Mouse (Mus musculus) duodenum, adult 2 months (tissue): Measurements from ENCODE around the gene Pyroxd1. TPM values are rescaled to one million over a fixed set of nuclear protein-coding genes. Genes with fewer than 3 reads are reported as not detected.

ENCODE experiments used
- polyA plus RNA-seq: library from polyadenylated mRNA; depleted of rRNA; stranded (reverse); fragments of >200 nt; gene quantifications from 2 replicates; pipeline ENCODE4 v1.2.3, GENCODE M21; 2012; ENCODE audit warnings: low replicate concordance; rRNA removed

Pyroxd1 gene
- 3.1 and 4.6 TPM in 2 replicates for polyA plus RNA-seq

DNA sequence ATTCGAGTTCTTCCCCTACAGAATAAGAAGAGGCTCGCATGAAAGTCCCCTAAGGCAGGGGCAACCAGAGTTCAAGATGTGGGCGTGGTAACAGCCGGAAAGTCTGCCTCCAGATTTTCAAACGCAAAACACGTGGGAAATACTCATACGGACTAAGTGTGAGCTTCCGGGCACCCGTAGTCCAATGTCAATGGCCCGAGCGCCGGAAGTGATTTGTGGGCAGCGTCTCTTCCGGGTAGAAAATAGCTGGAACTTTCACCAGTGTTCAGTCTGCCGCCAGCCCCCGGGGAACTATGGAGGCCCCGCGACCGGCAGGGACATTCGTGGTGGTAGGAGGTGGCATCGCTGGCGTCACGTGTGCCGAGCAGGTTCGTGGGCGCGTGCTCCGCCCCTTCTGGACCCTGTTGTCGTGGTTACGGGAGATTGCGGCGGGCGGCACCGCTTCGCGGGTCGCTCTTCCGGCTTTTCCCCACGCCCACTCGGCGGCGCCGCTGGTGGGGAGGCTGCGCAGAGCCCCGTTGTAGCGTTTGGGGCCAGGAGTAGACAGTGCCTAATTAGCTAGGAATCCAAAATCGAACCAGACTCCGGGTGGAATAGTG, at the start of gene Pyroxd1:
Gene Pyroxd1, plus strand, starts transcription at position 215 of the 599 bp plus-strand sequence.

DNA sequence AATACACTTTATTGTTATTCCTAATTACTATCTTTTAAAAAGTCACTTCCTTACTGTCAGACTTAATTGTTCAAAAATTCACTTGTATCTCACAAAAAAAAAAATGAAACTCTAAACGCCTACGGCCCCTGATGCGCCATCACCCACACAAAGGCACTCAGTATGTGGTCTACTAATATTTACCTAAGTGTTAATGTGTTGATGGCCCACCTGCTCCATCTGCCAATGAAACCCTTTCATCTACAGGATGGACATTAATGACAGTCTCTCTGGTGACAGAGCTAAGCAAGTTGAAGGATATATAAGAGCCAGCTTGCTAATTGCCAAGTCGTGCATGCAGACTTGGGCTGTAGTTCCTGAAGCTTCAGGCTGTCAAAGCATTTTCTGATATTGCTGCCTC, 47.4 kb upstream of the Pyroxd1 start, which contains the start of gene Iapp:
Gene Iapp, plus strand, starts transcription at position 326 of the 400 bp plus-strand sequence.

DNA sequence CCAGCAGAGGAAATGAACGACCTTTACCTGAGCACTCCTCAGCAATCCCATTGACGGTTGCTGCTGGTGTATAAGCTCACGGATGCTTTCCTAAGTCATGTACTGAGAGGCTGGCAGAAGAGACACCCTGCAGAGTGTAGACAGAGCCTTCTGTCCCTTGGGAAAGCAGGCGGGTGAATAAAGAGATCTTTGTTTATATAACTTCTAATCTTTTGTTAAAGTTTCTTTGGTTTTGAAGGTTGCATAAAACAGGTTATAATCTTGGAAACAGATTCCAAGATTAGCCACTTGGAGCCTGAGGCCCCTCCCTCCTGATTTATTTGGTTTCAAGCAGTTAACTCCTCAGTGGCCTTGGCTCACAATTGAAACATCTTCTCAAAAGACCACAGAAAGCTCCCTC, 22.6 kb upstream of the Pyroxd1 start, which contains the start of gene Slco1a5:
Gene Slco1a5, minus strand, starts transcription at position 101 of the 400 bp plus-strand sequence.

DNA sequence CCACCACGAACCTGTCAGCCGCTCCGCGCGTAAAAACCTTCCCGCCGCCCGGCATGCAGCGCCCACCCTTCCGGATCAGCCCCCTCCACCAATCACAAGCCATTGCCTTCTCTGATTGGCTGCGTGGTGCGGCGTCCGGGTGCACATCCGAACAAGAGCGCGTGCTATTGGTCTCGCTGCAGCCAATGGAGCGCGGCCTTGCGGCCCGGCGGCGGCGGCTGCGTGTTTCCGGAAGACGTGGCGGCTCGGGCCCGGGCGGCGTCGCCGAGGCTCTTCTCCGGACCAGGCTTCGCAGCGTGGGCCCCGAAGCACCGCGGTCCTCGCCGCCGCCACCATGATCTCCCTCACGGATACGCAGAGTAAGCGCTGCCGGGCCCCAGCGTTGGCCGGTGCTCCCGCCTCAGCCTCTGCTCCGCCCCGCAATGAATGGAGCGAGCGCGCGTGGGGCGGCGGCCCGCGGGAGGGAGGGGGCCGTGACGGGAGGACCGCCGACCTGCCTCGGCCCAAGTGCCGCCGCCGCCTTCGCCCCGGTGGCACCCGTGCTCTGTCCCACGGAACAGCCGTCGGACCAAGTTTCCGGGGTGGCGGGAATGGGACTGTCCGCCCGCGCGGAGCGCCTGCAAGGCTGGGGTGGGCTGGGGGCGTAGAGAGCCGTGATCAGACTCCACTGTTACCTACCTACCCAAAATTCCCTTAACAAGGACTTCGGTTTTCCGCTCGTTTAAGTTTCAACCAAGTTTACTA, 41.7 kb downstream of the Pyroxd1 start, which contains the start of the genes Recql and Golt1b:
Gene Recql, minus strand, starts transcription at position 77 of the 744 bp plus-strand sequence.
Gene Golt1b, plus strand, starts transcription at position 211 of the 744 bp plus-strand sequence.

Other genes starting within 250 kb of the Pyroxd1 start
- not detected in 2 replicates for gene Slco1a6, start 137.1 kb upstream of the Pyroxd1 start, polyA plus RNA-seq
- gene Iapp, start 47.2 kb upstream of the Pyroxd1 start, polyA plus RNA-seq: 1.6 and 2.7 TPM in 2 replicates
- not detected in 2 replicates for gene Slco1a5, start 22.7 kb upstream of the Pyroxd1 start, polyA plus RNA-seq
- gene Recql, start 41.4 kb downstream of the Pyroxd1 start, polyA plus RNA-seq: 1.2 and 1.4 TPM in 2 replicates
- 1.1 and 2.0 TPM in 2 replicates for gene Golt1b, start 41.6 kb downstream of the Pyroxd1 start, polyA plus RNA-seq
- gene Spx, start 67.8 kb downstream of the Pyroxd1 start, polyA plus RNA-seq: 0.06 and 0.09 TPM in 2 replicates
- gene Gys2, start 127.5 kb downstream of the Pyroxd1 start, polyA plus RNA-seq: 0.07 TPM in 1 of 2 replicates, not detected in the other
- 12.7 and 13.8 TPM in 2 replicates for gene Ldhb, start 162.3 kb downstream of the Pyroxd1 start, polyA plus RNA-seq
- 3.7 and 7.7 TPM in 2 replicates for gene Kcnj8, start 226.0 kb downstream of the Pyroxd1 start, polyA plus RNA-seq